In the genomic region with DNA sequence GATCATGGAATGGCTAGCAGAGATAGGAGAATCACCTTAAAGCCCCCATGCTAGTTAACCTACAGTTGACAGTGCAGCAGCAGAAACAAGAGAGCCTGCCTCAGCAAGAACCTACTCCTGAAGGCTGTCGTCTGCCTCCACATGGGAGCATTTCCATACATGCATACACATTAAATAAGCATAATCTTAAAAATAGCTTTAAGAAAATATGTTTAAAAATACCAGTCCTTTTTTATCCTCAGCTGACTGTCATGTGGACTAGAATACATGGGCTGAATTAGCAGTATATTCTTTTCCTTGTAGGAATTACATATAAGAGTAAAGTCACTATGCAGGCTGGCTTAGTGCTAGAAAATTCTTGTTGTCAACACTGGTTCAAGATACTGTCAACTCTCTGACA, we compare ENCODE assay signal across 15 mouse cellular contexts.
"Had no signal": no experiment of that assay in that cellular context is flagged by ENCODE, and none has a peak within 500 bp of the region (broad histone marks: within the 10 kb centered on the region; RNA-seq: fewer than 3 reads in every experiment).

No protein-coding gene starts in this region.

- H3K9ac ChIP-seq: limb, embryonic 12.5 days; liver, embryonic 14.5 days; lung, embryonic 14.5 days; neural tube, embryonic 15.5 days had no signal

- H3K4me2 ChIP-seq: limb, embryonic 12.5 days; lung, embryonic 14.5 days; neural tube, embryonic 15.5 days had no signal

- H3K27me3 ChIP-seq: limb, embryonic 12.5 days; neural tube, embryonic 15.5 days had no signal

- H3K27ac ChIP-seq: limb, embryonic 12.5 days; liver, embryonic 14.5 days; midbrain, embryonic 10.5 days; neural tube, embryonic 15.5 days had no signal

- DNase-seq: kidney, adult 8-10 months; kidney, postnatal 25 days; liver; lung, embryonic 14.5 days; lung, postnatal 10 days; lung, postnatal 4 days; midbrain, embryonic 14.5 days; right cerebral cortex, adult 18-20 months; right cerebral cortex, postnatal 25 days; thymus, postnatal 4 days had no signal

- H3K4me1 ChIP-seq: limb, embryonic 12.5 days; midbrain, embryonic 10.5 days had no signal

- H3K9me3 ChIP-seq: limb, embryonic 12.5 days; midbrain, embryonic 10.5 days; neural tube, embryonic 15.5 days had no signal

- H3K36me3 ChIP-seq: neural tube, embryonic 15.5 days had no signal

- H3K4me3 ChIP-seq: limb, embryonic 12.5 days; midbrain, embryonic 10.5 days; myocyte; neural tube, embryonic 15.5 days had no signal
